Mouse (Mus musculus): Measurements from ENCODE around the gene Ptpn12. TPM values are rescaled to one million over a fixed set of nuclear protein-coding genes. Genes with fewer than 3 reads are reported as not detected.
"Not testable (repeated sequence)": the region's sequence is repeated elsewhere in the genome, so short reads cannot be mapped to it uniquely, and the experiment has no call there.

Gene Ptpn12
- total RNA-seq, 1 experiment from 2014 or later = 45.5 TPM

GRCm38 (mm10) chr5:20956298-20956697, 99.4 kb downstream of the Ptpn12 start, which contains the start of gene Rsbn1l:
TSS of gene Rsbn1l (minus strand) at chr5:20956398.
- ATAC-seq (replicated peaks; ENCODE audit: low read depth, poor library complexity, severe bottlenecking) = no peak

- peak; percentile 43 for ATAC-seq (replicated peaks; ENCODE audit: low read depth, poor library complexity, severe bottlenecking)
These were observed 100.4 kb downstream of the Ptpn12 start for GRCm38 (mm10) chr5:20955114-20955835.

DNA sequence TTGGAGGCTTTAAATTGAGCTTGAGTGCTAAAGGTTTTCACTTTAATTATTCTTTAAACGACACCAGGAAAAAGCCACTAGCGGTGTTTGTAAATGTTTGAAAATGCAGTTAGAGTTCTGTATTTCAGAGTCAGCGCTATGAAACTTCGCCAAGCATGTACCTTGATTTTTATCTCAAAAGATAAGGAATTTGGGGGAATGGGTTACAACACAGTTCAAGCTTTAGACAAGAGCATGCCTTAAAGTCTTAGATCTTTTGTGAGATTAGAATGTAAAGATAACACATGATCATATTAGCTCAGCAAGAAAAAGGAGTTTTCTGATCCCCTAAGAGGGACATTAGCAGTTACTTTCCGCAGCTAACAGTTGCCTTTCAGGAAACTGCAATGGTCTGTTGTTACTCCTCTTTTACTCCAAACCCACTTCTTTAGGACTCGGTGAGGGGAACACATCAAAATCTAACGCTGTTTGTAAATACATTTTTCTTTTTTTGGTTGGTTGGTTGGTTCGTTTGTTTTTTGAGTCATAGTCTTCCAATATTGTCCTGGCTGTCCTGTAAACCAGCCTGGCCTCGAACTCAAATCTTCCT, 103.3 kb downstream of the Ptpn12 start:
- ATAC-seq (replicated peaks; ENCODE audit: low read depth, poor library complexity, severe bottlenecking) = no peak

GRCm38 (mm10) chr5:20951666-20952281, 103.9 kb downstream of the Ptpn12 start:
- peak; percentile 86 for ATAC-seq (replicated peaks; ENCODE audit: low read depth, poor library complexity, severe bottlenecking)

DNA sequence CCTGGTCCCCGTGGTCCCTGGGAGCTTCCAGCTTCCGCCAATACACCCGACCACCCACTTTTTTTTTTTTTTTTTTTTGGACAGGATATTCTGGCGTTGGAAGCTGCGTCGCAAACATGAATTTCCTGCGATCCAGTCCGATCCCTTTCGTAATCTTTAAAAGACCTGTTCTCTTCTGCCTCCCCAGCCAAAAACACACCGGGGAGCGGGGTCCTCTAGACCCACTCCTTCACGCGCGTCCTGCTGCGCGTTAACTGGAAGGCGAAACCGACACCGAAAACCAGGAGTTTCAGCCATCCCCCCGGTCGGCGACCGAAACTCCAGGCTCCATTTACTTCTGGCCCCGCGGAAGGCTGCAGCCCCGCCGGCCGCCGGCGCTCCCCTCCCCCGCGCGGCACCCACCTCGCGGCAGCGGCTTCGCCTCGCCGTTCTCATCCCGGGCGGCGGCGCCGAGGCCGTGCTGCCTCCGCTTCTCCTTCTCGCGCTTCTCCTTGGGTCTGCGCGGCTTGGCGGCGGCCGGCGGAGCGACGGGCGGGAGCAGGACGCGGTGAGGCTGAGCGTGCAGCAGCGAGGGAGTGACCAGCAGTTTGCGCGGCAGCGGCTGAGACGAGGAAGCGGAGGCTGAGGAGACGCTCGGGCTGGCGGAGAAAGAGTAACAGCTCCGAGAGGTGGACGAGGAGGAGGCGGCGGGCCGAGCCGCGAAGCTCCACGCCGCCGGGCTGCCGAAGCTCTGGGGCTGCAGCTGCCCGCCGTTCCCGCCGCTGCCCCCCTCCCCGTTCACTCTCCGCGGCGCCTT, 104.7 kb downstream of the Ptpn12 start:
- no peak for ATAC-seq (replicated peaks; ENCODE audit: low read depth, poor library complexity, severe bottlenecking)

DNA sequence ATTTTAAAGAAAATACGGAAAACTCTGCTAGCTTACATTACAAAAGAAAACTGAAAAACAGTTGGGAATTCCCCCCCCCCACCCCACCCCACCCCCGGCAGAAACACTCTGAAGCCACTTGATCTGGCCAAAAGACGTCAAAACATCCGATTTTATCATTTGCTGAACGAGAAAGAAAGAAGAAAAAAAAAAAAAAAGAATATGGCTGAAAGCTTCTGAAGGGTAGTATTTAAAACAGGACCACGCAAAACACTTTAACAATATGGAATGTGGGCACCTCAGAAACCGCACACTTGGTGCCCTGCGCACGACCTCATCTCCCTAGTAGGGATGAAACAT, 105.2 kb downstream of the Ptpn12 start:
- ATAC-seq (replicated peaks; ENCODE audit: low read depth, poor library complexity, severe bottlenecking) = no peak

DNA sequence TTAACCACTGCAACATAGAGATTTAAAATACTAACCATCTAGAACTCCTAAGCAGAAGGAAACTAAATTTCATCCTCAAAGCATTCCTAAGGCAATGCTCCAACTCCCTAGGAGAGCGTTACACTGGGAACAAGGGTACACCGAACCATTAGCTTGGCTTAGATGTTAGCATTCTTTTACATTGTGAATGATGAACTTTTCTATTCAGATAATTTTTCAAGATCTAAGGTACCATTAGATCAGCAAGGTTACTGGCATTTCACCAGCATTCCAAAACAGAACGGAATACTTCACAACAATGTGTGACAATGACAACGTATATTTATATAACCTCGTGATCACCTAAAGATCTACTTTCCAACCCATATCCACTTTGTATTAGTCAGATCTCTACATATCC, 105.6 kb downstream of the Ptpn12 start:
- ATAC-seq (replicated peaks; ENCODE audit: low read depth, poor library complexity, severe bottlenecking) = no peak

GRCm38 (mm10) chr5:20946906-20947305, 108.8 kb downstream of the Ptpn12 start:
- no peak for ATAC-seq (replicated peaks; ENCODE audit: low read depth, poor library complexity, severe bottlenecking)

- ATAC-seq (replicated peaks; ENCODE audit: low read depth, poor library complexity, severe bottlenecking) = peak; percentile 59
These were observed 110.6 kb downstream of the Ptpn12 start for GRCm38 (mm10) chr5:20944961-20945748.

GRCm38 (mm10) chr5:20943791-20944190, 111.9 kb downstream of the Ptpn12 start:
- ATAC-seq (replicated peaks; ENCODE audit: low read depth, poor library complexity, severe bottlenecking) = not testable (repeated sequence)

GRCm38 (mm10) chr5:20942523-20942922, 113.2 kb downstream of the Ptpn12 start:
- no peak for ATAC-seq (replicated peaks; ENCODE audit: low read depth, poor library complexity, severe bottlenecking)

- peak; percentile 84 for ATAC-seq (replicated peaks; ENCODE audit: low read depth, poor library complexity, severe bottlenecking)
These were observed 114.5 kb downstream of the Ptpn12 start for GRCm38 (mm10) chr5:20941205-20941604.

DNA sequence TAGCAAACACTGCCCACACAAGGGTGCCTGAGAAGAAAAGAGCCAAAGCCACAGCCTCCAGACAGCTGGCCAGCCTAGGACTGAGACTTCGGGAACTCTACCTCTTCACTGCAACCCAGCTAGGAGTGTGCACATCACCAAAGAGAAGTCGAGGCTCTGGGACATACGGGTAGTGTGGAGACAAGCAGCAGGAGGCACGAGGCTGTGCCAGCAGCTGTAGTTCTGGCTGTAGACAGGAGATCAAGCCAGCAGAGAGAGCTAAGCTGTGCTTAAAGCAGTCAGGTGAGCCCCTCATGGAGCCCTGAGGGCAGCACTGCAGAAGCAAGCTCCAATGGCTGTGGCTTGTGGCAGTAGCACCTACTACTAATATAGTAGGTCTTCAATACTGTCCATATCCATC, 115.0 kb downstream of the Ptpn12 start:
- no peak for ATAC-seq (replicated peaks; ENCODE audit: low read depth, poor library complexity, severe bottlenecking)

DNA sequence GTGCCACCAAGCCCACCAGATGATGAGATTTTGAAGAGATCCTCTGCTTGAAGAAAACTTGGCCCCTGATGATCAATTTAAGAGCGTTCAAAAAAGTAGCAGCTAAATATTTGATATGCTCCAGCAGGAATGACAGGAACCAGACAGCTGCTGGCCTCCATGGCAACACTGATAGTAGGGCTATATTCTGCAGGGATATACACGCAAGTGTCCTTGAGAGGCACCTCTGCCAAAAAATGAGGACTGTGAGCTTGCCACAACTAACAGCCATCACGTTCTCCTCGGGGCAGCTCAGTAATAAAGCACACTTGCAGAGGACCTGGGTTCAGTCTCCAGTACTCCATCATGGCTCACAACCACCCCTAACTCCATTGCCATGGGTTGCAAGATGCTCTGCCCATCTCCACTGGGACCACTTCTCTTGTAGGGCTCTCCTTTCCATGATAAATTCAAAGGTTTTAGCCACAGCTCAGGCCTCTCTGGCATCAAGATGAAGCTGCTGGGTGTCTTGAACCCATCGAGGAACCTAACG, 115.6 kb downstream of the Ptpn12 start:
- ATAC-seq (replicated peaks; ENCODE audit: low read depth, poor library complexity, severe bottlenecking) = no peak

DNA sequence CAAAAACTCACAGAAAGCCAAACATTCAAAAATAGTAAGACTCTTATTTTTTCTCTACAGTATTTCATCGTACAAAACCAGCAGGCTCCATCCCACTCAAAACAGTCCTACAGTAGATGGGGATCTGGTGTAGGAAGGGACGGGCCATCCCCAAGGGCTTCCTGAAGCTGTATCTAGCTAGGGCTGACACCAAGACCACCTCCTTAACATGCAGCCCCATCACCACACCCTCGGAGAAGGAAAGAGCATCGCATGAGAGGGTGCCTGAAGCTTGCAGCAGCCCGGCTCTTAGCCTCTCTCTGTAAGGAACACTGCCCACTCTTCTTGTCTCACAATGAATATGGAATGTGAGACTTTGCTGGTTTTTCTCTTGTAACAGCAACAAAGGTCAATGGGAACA, 117.2 kb downstream of the Ptpn12 start:
- no peak for ATAC-seq (replicated peaks; ENCODE audit: low read depth, poor library complexity, severe bottlenecking)

Other genes starting within 250 kb of the Ptpn12 start
- 30.0 and 36.5 TPM in 2 replicates for gene Phtf2, start 173.8 kb downstream of the Ptpn12 start, total RNA-seq (2017)
- gene Tmem60, start 173.7 kb downstream of the Ptpn12 start, total RNA-seq (2017) = 14.2 and 15.7 TPM in 2 replicates
- gene Rsbn1l, start 99.5 kb downstream of the Ptpn12 start, total RNA-seq (2017) = 35.1 and 54.1 TPM in 2 replicates
- gene Gsap, start 130.3 kb upstream of the Ptpn12 start, total RNA-seq (2017) = 3.6 and 9.3 TPM in 2 replicates

Data from common myeloid progenitor, adult 5-6 weeks (primary cell).